Mouse (Mus musculus): ENCODE measurements at regions not wholly inside any gene's neighbourhood (a gene's known extent, or its start where the extent isn't known, plus 50 kb on each side); places are given as distances from the start of the nearest gene placed in this dataset.
A peak's percentile ranks its signal among the peaks of the same experiment; 100 is the strongest.

DNA sequence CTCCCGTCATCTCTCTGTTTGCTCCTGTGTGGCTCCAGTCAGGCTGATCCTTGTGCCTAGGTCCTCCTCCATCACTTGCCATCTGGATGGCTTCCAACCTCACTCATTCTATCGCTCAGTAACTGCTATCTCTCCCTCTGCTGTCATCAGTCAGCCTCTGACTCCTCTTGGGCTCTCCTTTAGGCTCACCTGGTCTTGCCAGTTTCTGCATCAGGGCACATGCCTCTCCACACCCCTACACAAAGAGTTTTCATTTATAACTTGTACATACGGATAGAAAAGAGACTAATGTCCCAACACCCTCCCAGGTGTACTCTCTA lies 2664.7 kb upstream of the Lrrc6 start:
- 0 out of 2 replicates have a peak, but pooled peaks have one; percentile 48 for ATAC-seq (replicated peaks)
- WGBS: 77% methylated on average over 3 of the region's 3 CpGs
- no peak overlapping the region for H3K4me3 ChIP-seq

DNA sequence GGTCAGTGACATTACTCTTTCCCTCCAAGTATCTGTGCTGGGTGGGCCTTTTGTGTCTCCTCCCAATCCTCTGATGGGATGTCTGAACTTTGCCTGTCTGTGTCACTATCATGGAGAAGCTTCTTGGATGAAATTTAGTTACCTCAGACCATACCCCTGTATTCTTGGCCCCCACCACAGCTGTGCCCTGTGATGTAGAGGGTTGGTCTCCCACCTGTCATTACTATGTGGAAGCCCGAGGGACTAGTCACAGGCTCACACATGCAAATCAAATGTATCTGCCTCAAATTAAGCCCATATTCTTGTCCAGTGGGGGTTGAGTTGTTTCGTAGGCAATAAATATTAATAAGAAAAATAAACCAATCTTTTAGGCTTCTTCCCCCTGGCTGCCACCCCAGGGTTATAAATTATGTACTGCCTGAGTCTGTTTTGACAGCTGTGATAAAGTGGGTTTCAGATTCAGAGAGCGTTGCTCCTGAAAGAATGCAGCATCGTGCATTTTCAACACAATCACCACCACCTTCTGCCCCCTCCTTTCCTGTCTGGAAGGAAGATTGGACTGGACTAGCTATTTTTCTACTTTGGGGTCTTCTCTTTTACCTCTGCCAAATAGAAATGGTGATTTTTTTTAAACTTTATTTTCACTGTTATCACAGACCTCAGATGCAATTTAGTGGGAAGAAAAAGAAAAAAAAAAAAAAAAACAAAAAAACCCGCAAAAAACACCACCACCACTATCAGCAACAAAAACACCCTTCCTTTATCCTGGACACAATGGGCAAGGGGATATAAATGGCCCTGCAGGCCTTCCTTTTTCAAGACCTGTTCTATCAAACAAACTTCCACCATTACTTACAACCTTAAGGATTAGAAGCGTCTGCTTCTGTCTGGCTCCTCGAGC lies 2664.1 kb upstream of the Lrrc6 start:
- 56% methylated on average over 7 of the region's 7 CpGs for WGBS
- Histone ChIP-seq H3K4me3 (no peak overlapping the region), H3K9me3 (no peaks in the 10 kb centered on the region), H3K4me1 (no peaks in the 10 kb centered on the region), H3K27me3 (replicated peaks) (no peaks in the 10 kb centered on the region), H3K4me2 (no peak overlapping the region), H3K9ac (no peak overlapping the region), H3K27ac (no peak overlapping the region), H3K36me3 (replicated peaks) (no peaks in the 10 kb centered on the region)
- peak; percentile 92 for ATAC-seq (replicated peaks)

More for the DNA sequence above, 2664.7 kb upstream of the Lrrc6 start:
- Histone ChIP-seq H3K4me1 (no peaks in the 10 kb centered on the region), H3K27me3 (replicated peaks) (no peaks in the 10 kb centered on the region), H3K4me2 (no peak overlapping the region), H3K27ac (no peak overlapping the region), H3K36me3 (replicated peaks) (no peaks in the 10 kb centered on the region), H3K9ac (no peak overlapping the region), H3K9me3 (no peaks in the 10 kb centered on the region)

GRCm38 (mm10) chr15:69161036-69161435 lies 2660.3 kb upstream of the Lrrc6 start:
- H3K9ac ChIP-seq: no peak overlapping the region
- no peak overlapping the region for H3K27ac ChIP-seq
- H3K4me3 ChIP-seq: no peak overlapping the region
- WGBS: 77% methylated on average over 5 of the region's 5 CpGs
- ATAC-seq (replicated peaks): no peak
- H3K36me3 ChIP-seq (replicated peaks): no peaks in the 10 kb centered on the region
- no peak overlapping the region for H3K4me2 ChIP-seq
- H3K4me1 ChIP-seq: no peaks in the 10 kb centered on the region
- no peaks in the 10 kb centered on the region for H3K27me3 ChIP-seq (replicated peaks)
- no peaks in the 10 kb centered on the region for H3K9me3 ChIP-seq

- Histone ChIP-seq H3K9me3 (no peaks in the 10 kb centered on the region), H3K9ac (no peak overlapping the region), H3K27ac (no peak overlapping the region), H3K27me3 (replicated peaks) (no peaks in the 10 kb centered on the region), H3K36me3 (replicated peaks) (no peaks in the 10 kb centered on the region), H3K4me3 (no peak overlapping the region), H3K4me2 (no peak overlapping the region), H3K4me1 (no peaks in the 10 kb centered on the region)
- WGBS: 61% methylated on average over 5 of the region's 5 CpGs
- no peak for ATAC-seq (replicated peaks)
These were observed 2657.4 kb upstream of the Lrrc6 start for GRCm38 (mm10) chr15:69158124-69158523.

Measured in midbrain, embryonic 15.5 days (tissue).